Mouse (Mus musculus) ES-E14 (cell line): ENCODE measurements around the gene AI597479. TPM values are rescaled to one million over a fixed set of nuclear protein-coding genes. Genes with fewer than 3 reads are reported as not detected.
A peak's percentile ranks its signal among the peaks of the same experiment; 100 is the strongest.

Experiments used
- DNase-seq: peaks from one replicate; pipeline ENCODE4 v3.0.0-alpha.2; 2013; ENCODE audit warnings: low read depth, low spot score
- H3K27ac ChIP-seq: 2 replicates; pipeline ENCODE4 v1.5.1; 2012; ENCODE audit warnings: low read depth, mild to moderate bottlenecking, low read length, moderate library complexity, mixed read lengths; ENCODE audit not compliant: poor library complexity, insufficient read depth, severe bottlenecking
- H3K36me3 ChIP-seq: 2 replicates; pipeline ENCODE4 v1.6.1; 2012; ENCODE audit warnings: mild to moderate bottlenecking, low read length, moderate library complexity, mixed read lengths; ENCODE audit not compliant: control insufficient read depth, poor library complexity, insufficient read depth, severe bottlenecking
- H3K4me1 ChIP-seq, 2 experiments: fragments of 150-350 bp in 1 of 2; sonication (generic) in 1 of 2; 2 replicates each; pipeline ENCODE4 v1.6.1; 2012; ENCODE audit warnings: low read length in 2 of 2, mild to moderate bottlenecking in 1 of 2, mixed read lengths in 1 of 2; ENCODE audit not compliant: control insufficient read depth in 2 of 2, insufficient read depth in 2 of 2, poor library complexity in 1 of 2
- H3K4me3 ChIP-seq, 2 experiments: fragments of 150-350 bp in 1 of 2; sonication (generic) in 1 of 2; 2 replicates each; pipeline ENCODE4 v1.5.1; 2012; ENCODE audit warnings: low read length in 2 of 2, low read depth in 1 of 2, mild to moderate bottlenecking in 1 of 2, mixed read lengths in 1 of 2; ENCODE audit not compliant: insufficient read depth in 1 of 2, poor library complexity in 1 of 2, severe bottlenecking in 1 of 2
- H3K9ac ChIP-seq: 2 replicates; pipeline ENCODE4 v1.6.1; 2012; ENCODE audit warnings: low read depth, mild to moderate bottlenecking, low read length, mixed read lengths; ENCODE audit not compliant: poor library complexity, insufficient read depth, severe bottlenecking
- H3K9me3 ChIP-seq: fragments of 150-350 bp; sonication (generic); 2 replicates; pipeline ENCODE4 v1.6.1; 2012; ENCODE audit warnings: low read depth, mild to moderate bottlenecking, low read length; ENCODE audit not compliant: control insufficient read depth, insufficient read depth
- CHD2 ChIP-seq: IDR thresholded peaks from 2 replicates; pipeline ENCODE4 v1.6.1; 2014; ENCODE audit warnings: mild to moderate bottlenecking, low read depth, low read length, inconsistent platforms
- HCFC1 ChIP-seq: IDR thresholded peaks from 2 replicates; pipeline ENCODE4 v1.6.1; 2012; ENCODE audit warnings: low read length, inconsistent platforms, borderline replicate concordance; ENCODE audit not compliant: insufficient read depth
- MAFK ChIP-seq: IDR thresholded peaks from 2 replicates; pipeline ENCODE4 v1.6.1; 2014; ENCODE audit warnings: mild to moderate bottlenecking, low read depth, low read length, inconsistent platforms; ENCODE audit not compliant: insufficient read depth
- ZC3H11A ChIP-seq: IDR thresholded peaks from 2 replicates; pipeline ENCODE4 v1.6.1; 2012; ENCODE audit warnings: low read depth, mild to moderate bottlenecking, inconsistent platforms, low read length, borderline replicate concordance
- ZNF384 ChIP-seq: IDR thresholded peaks from 2 replicates; pipeline ENCODE4 v1.6.1; 2012; ENCODE audit warnings: low read depth, low read length, inconsistent platforms
- in situ Hi-C, 2 experiments: fragments of 600-800 bp; cut with MboI; formaldehyde crosslinking; loops; one replicate each; pipeline ENCODE4 v1.15.1; 2025; ENCODE audit warnings: low sequenced_read_pairs in 2 of 2, inconsistent platforms in 1 of 2; ENCODE audit not compliant: unreplicated experiment in 2 of 2
- total RNA-seq: library from RNA; depleted of rRNA; stranded (reverse); fragments of 300-350 nt; gene quantifications from 2 replicates; pipeline ENCODE4 v1.2.3, GENCODE M21; 2012

Gene AI597479
- total RNA-seq, 1 experiment: 14.1 TPM

- TF ChIP-seq CHD2: no peak
- TF ChIP-seq ZC3H11A: no peak
- no peak for TF ChIP-seq MAFK
- TF ChIP-seq ZNF384: no peak
- TF ChIP-seq HCFC1: no peak
- DNase-seq: peak; percentile 71
Observed at GRCm38 (mm10) chr1:43110556-43110955, 12.0 kb downstream of the AI597479 start.

DNA sequence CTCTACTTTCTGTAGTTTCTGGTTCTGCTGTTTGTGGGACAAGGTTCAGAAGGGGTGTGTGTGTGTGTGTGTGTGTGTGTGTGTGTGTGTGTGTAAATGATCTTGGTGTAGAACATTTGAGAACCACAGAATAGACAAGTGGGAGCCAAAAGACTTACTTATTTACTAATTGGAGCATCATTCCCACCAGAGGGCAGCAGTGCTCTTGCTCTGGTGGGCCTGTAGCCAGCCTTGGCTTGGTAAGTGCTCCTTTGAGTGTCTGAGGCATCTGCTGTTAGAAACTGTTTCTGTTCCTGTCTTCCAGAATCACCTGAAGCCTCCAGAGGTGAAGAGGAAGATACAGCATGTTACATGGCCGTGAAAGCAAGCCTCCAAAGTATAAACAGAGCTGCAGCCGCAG lies 14.4 kb downstream of the AI597479 start:
- Histone ChIP-seq H3K27ac (no peak overlapping the region), H3K4me1 (peaks cover 0 to 2% of the 10 kb centered on the region in 2 experiments; a peak in 2 of 4 replicates), H3K9ac (no peak overlapping the region), H3K9me3 (no peaks in the 10 kb centered on the region), H3K36me3 (peaks cover 18% of the 10 kb centered on the region), H3K4me3 (no peak overlapping the region)
- DNase-seq: no peak
- no peak for TF ChIP-seq ZC3H11A
- TF ChIP-seq MAFK: no peak
- no peak for TF ChIP-seq HCFC1
- no peak for TF ChIP-seq ZNF384
- TF ChIP-seq CHD2: no peak
- in situ Hi-C loops: no loop called here

More at GRCm38 (mm10) chr1:43110556-43110955, 12.0 kb downstream of the AI597479 start:
- H3K27ac ChIP-seq: no peak overlapping the region
- in situ Hi-C loops: no loop called here
- H3K9me3 ChIP-seq: no peaks in the 10 kb centered on the region
- H3K4me1 ChIP-seq: peaks cover 0 to 2% of the 10 kb centered on the region in 2 experiments; a peak in 2 of 4 replicates
- no peak overlapping the region for H3K9ac ChIP-seq
- H3K36me3 ChIP-seq: peaks cover 22% of the 10 kb centered on the region
- no peak overlapping the region for H3K4me3 ChIP-seq

GRCm38 (mm10) chr1:43117435-43117834 lies 18.9 kb downstream of the AI597479 start:
- Histone ChIP-seq H3K4me1 (no peaks in the 10 kb centered on the region), H3K9me3 (no peaks in the 10 kb centered on the region), H3K27ac (no peak overlapping the region), H3K4me3 (no peak overlapping the region), H3K36me3 (peaks cover 11% of the 10 kb centered on the region), H3K9ac (no peak overlapping the region)
- DNase-seq: no peak
- in situ Hi-C loops: no loop called here
- no peak for TF ChIP-seq MAFK
- no peak for TF ChIP-seq ZNF384
- TF ChIP-seq CHD2: no peak

DNA sequence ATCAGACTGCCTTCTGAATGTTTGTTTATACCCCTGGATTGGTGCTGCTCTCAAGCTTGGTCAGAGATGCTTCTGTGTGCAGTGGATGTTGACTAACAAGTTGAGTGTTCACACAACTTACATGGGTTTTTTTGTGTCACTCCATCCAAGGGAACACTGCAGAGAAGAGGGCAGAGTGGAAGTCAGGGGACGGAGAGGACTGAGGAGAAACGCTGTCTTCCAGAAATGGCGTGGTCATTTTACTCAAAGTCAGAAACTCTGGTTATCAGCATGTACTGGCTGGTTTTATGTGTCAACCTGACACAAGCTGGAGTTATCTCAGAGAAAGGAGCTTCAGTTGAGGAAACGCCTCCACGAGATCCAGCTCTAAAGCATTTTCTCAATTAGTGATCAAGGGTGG lies 22.4 kb downstream of the AI597479 start:
- peaks cover 3% of the 10 kb centered on the region for H3K36me3 ChIP-seq
- H3K4me1 ChIP-seq: no peaks in the 10 kb centered on the region
- TF ChIP-seq HCFC1 (no peak), CHD2 (no peak), ZC3H11A (no peak), MAFK (no peak), ZNF384 (no peak)
- in situ Hi-C loops: no loop called here
- no peak overlapping the region for H3K9ac ChIP-seq
- H3K4me3 ChIP-seq: no peak overlapping the region
- H3K9me3 ChIP-seq: no peaks in the 10 kb centered on the region
- DNase-seq: no peak
- H3K27ac ChIP-seq: no peak overlapping the region

DNA sequence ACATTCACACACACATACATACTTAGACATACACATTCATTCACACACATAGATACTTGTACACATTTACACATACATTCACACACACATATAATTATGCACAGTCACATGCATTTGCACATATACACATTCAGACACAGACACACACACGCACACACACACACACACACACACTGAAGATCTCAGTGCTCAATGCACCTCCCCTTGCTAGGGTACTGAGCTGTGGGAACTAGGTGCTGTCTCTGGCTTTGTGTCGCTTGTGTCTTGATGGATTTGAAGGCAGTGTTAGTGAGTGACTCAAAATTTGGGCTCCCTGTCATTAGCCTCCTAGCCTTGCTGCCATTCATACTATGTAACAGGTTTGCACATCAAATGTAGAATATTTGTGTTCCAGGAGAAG lies 24.1 kb downstream of the AI597479 start:
- in situ Hi-C loops: no loop called here
- DNase-seq: no peak

More for the DNA sequence above, 24.1 kb downstream of the AI597479 start:
- Histone ChIP-seq H3K4me1 (no peaks in the 10 kb centered on the region), H3K27ac (no peak overlapping the region), H3K4me3 (no peak overlapping the region), H3K9me3 (no peaks in the 10 kb centered on the region), H3K36me3 (peaks cover under 1% of the 10 kb centered on the region; the same call in 1 of the 2 replicates), H3K9ac (no peak overlapping the region)
- no peak for TF ChIP-seq MAFK
- TF ChIP-seq HCFC1: no peak
- no peak for TF ChIP-seq CHD2
- no peak for TF ChIP-seq ZNF384
- no peak for TF ChIP-seq ZC3H11A
